Mouse (Mus musculus): ENCODE measurements at regions not wholly inside any gene's neighbourhood (a gene's known extent, or its start where the extent isn't known, plus 50 kb on each side); places are given as distances from the start of the nearest gene placed in this dataset.

DNA sequence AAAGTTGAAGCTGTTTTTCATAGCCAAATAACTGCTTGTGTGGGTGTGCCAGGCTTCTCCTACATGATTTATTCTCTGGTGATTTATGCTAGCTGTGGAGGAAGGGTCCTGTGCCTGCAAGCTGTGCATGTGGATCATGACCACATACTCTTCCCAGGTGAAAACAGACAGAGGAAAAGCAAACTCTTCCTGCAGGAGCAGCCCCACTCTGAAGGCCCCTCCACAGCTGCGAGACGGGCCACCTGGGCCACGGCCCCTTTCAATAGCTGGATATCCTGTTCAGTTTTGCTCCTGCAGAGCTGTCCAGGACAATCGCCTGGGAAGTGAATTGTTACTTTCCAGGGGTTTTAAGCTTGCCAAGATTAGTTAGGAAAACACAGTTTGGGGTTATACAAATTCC, 722.3 kb upstream of the Marcks start:
- TF ChIP-seq POLR2A (IDR thresholded peaks at IDR 0.05; ENCODE audit: insufficient read depth, low read length) = no peak
- no peak for TF ChIP-seq CTCF (IDR thresholded peaks at IDR 0.05; ENCODE audit: low read depth, low read length)

Measured in ES-Bruce4 (cell line).